Mouse (Mus musculus) bone marrow, adult 2 months (tissue): ENCODE measurements at regions not wholly inside any gene's neighbourhood (a gene's known extent, or its start where the extent isn't known, plus 50 kb on each side); places are given as distances from the start of the nearest gene placed in this dataset.

ENCODE experiments used
- CTCF ChIP-seq: fragments of 200-500 bp; IDR thresholded peaks from 2 replicates; pipeline ENCODE4 v1.5.1; 2011; ENCODE audit warnings: low read length, control low read depth; ENCODE audit not compliant: control insufficient read depth, insufficient read depth
- POLR2A ChIP-seq: fragments of 200-500 bp; IDR thresholded peaks from 2 replicates; pipeline ENCODE4 v1.6.1; 2011; ENCODE audit warnings: low read depth, mild to moderate bottlenecking, control low read depth, low read length, borderline replicate concordance; ENCODE audit not compliant: control insufficient read depth

GRCm38 (mm10) chr4:31889673-31890072 lies 74.2 kb upstream of the Map3k7 start:
- TF ChIP-seq POLR2A (no peak), CTCF (no peak)
